Comparison of ENCODE assay signal across 10 mouse cellular contexts in the genomic region with DNA sequence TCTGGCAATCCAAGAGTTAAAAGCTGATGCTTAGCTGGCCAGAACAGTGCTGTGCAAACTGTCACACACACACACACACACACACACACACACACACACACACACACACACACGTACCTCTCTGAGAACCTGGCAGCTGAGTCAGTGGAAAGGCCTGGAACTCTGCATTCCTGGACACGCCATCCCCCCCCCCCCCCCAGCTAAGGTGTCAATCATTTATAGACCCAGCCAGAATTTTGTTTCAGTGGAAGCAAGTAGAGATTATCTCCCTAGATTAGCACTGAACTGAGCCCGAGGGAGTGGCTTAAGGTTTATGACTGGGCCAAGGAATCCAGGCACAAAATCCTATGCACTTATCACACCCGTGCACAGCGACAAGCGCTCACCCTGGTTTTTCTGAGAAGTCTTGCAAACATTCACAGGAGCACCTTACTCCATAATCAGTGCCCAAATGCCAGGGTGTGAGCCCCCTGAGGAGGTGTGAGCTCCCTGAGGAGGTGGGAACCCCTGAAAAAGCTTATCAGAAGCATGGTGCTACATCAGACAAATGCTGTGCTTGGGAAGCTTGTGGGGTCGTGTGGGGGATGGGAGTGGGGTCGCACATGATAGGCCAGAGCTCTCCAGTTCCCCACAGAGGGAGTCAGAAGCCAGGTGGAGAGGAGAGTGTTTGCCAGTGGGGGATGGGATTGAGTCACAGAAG. TPM values are rescaled to one million over a fixed set of nuclear protein-coding genes. Genes with fewer than 3 reads are reported as not detected.
DNase-seq lines count a peak whose midpoint lies in the region; ATAC-seq and TF ChIP-seq lines count a peak whose summit lies in the region.
"Had no signal": no experiment of that assay in that cellular context is flagged by ENCODE, and none has a peak within 500 bp of the region (broad histone marks: within the 10 kb centered on the region; RNA-seq: fewer than 3 reads in every experiment).

No protein-coding gene starts in this region.

- 0 out of 2 replicates have a peak overlapping the region, but pooled peaks have one; percentile 13 for H3K9ac ChIP-seq in kidney, postnatal 0 days (ENCODE audit: low read depth, low read length)

- H3K36me3 ChIP-seq in kidney, postnatal 0 days (ENCODE audit: insufficient read depth, low read length), result no peaks in the 10 kb centered on the region
- H3K36me3 ChIP-seq in small intestine, adult 2 months (ENCODE audit: control insufficient read depth, insufficient read depth, low read length), result peaks cover 43% of the 10 kb centered on the region
- H3K36me3 ChIP-seq: forebrain, embryonic 10.5 days had no signal

- H3K9me3 ChIP-seq in kidney, postnatal 0 days (replicated peaks; ENCODE audit: low read length), result no peaks in the 10 kb centered on the region
- H3K9me3 ChIP-seq: forebrain, embryonic 10.5 days had no signal

- peak overlapping the region; percentile 60 for H3K27ac ChIP-seq in kidney, postnatal 0 days
- H3K27ac ChIP-seq in small intestine, adult 2 months (ENCODE audit: insufficient read depth, low read depth, low read length), result peak overlapping the region; percentile 100
- H3K27ac ChIP-seq: forebrain, embryonic 10.5 days had no signal

- TF ChIP-seq POLR2A in small intestine, adult 2 months (IDR thresholded peaks at IDR 0.05; ENCODE audit: low read depth, low read length), result no peak; the same call in 1 of the 2 replicates

- DNase-seq in left cerebral cortex, postnatal 4 days, result peak; percentile 17
- no peak for DNase-seq in left cerebral cortex, adult 11 months (ENCODE audit: low spot score)
- peak; percentile 23 for DNase-seq in c-Kit-positive CD71-negative TER-119-negative erythroid progenitor cells, embryonic 14.5 days (ENCODE audit: low read depth)
- DNase-seq in kidney, postnatal 0 days (ENCODE audit: low spot score), result peak; percentile 43
- no peak for DNase-seq in adrenal gland, postnatal 36 days
- no peak for DNase-seq in cerebellum, adult 9-10 months
- no peak for DNase-seq in adrenal gland, postnatal 14 days

- H3K4me1 ChIP-seq in kidney, postnatal 0 days (replicated peaks; ENCODE audit: insufficient read depth, low read length), result no peaks in the 10 kb centered on the region; the same call in 1 of the 2 replicates
- H3K4me1 ChIP-seq in small intestine, adult 2 months (ENCODE audit: control insufficient read depth, insufficient read depth, insufficient read length, low read length), result peaks cover 41% of the 10 kb centered on the region

- H3K4me2 ChIP-seq in kidney, postnatal 0 days (ENCODE audit: low read length), result no peak overlapping the region

- 9% methylated on average over 8 of the region's 8 CpGs for WGBS in kidney, postnatal 0 days
- WGBS in small intestine, adult 2 months, result 4% methylated on average over 8 of the region's 8 CpGs

- ATAC-seq in kidney, postnatal 0 days (replicated peaks; ENCODE audit: low FRiP score, low read depth), result peak; percentile 61

- TF ChIP-seq CTCF in kidney, postnatal 0 days (IDR thresholded peaks at IDR 0.05; ENCODE audit: low read depth), result no peak
- peak; percentile 12; the same call in 1 of the 2 replicates for TF ChIP-seq CTCF in small intestine, adult 2 months (IDR thresholded peaks at IDR 0.05; ENCODE audit: extremely low read depth, insufficient read length, insufficient replicate concordance, low read depth, low read length)

- intact Hi-C loops in left cerebral cortex, postnatal 4 days (cut with DNase I), result loop anchor here (5.0 kb wide), 1 partner anchor 141 kb away; no protein-coding TSS in a partner anchor

- no peaks in the 10 kb centered on the region for H3K27me3 ChIP-seq in kidney, postnatal 0 days (ENCODE audit: insufficient read depth, low read length)
- H3K27me3 ChIP-seq in small intestine, adult 2 months (ENCODE audit: control insufficient read depth, insufficient read depth, low read length), result no peaks in the 10 kb centered on the region

- no peak overlapping the region for H3K4me3 ChIP-seq in kidney, postnatal 0 days (replicated peaks; ENCODE audit: low read depth, low read length)
- peak overlapping the region; percentile 27; the same call in 1 of the 2 replicates for H3K4me3 ChIP-seq in small intestine, adult 2 months (ENCODE audit: low read depth, low read length)
- H3K4me3 ChIP-seq: forebrain, embryonic 10.5 days had no signal

RNA-seq across cellular contexts. Expression of a gene that starts 9.2 kb away (rescaled TPM):
- 1 to 10 TPM in 1 of 2 experiments, under 1 TPM in 1; 0.82 to 1.1 TPM for total RNA-seq in left cerebral cortex, postnatal 4 days (2021)
- 2.6 and 3.1 TPM in 2 replicates for polyA plus RNA-seq in kidney, postnatal 0 days (2015; fragmentation: Nextera tagmentation; extraction: Ambion mirVana)
- 44.7 and 137 TPM in 2 replicates for polyA plus RNA-seq in small intestine, adult 2 months (2012; rRNA removed)
- not detected for total RNA-seq in adrenal gland, postnatal 36 days (2021)
- total RNA-seq in adrenal gland, postnatal 14 days (2021), result not detected in 2 replicates
- total RNA-seq: heart, postnatal 25 days had no signal

RNA-seq across cellular contexts. Expression of a gene that starts 33.3 kb away (rescaled TPM):
- 100 to 1,000 TPM; 239 to 253 TPM for total RNA-seq in left cerebral cortex, postnatal 4 days (2021)
- polyA plus RNA-seq in kidney, postnatal 0 days (2015; fragmentation: Nextera tagmentation; extraction: Ambion mirVana), result 62.6 and 68.3 TPM in 2 replicates
- polyA plus RNA-seq in small intestine, adult 2 months (2012; rRNA removed), result 9.4 and 10.0 TPM in 2 replicates
- total RNA-seq in adrenal gland, postnatal 36 days (2021), result 10 to 100 TPM; 25.3 to 25.9 TPM
- 26.0 and 31.1 TPM in 2 replicates for total RNA-seq in adrenal gland, postnatal 14 days (2021)

RNA-seq across cellular contexts. Expression of a gene that starts 36.2 kb away (rescaled TPM):
- 1 to 10 TPM; 1.2 TPM for total RNA-seq in left cerebral cortex, postnatal 4 days (2021)
- 0.45 and 0.53 TPM in 2 replicates for polyA plus RNA-seq in kidney, postnatal 0 days (2015; fragmentation: Nextera tagmentation; extraction: Ambion mirVana)
- 0.05 TPM in 1 of 2 replicates, not detected in the other for polyA plus RNA-seq in small intestine, adult 2 months (2012; rRNA removed)
- under 1 TPM; 0.43 to 0.53 TPM for total RNA-seq in adrenal gland, postnatal 36 days (2021)
- 0.41 and 0.60 TPM in 2 replicates for total RNA-seq in adrenal gland, postnatal 14 days (2021)

RNA-seq across cellular contexts. Expression of a gene that starts 36.5 kb away (rescaled TPM):
- total RNA-seq in left cerebral cortex, postnatal 4 days (2021), result 10 to 100 TPM; 22.4 to 23.6 TPM
- 21.6 and 22.7 TPM in 2 replicates for polyA plus RNA-seq in kidney, postnatal 0 days (2015; fragmentation: Nextera tagmentation; extraction: Ambion mirVana)
- 8.4 and 10.9 TPM in 2 replicates for polyA plus RNA-seq in small intestine, adult 2 months (2012; rRNA removed)
- 10 to 100 TPM; 28.9 to 34.1 TPM for total RNA-seq in adrenal gland, postnatal 36 days (2021)
- 38.7 and 41.9 TPM in 2 replicates for total RNA-seq in adrenal gland, postnatal 14 days (2021)

Comparison
In these comparisons a context has a peak if more than half of its experiments do, and no peak if none do; other contexts are left out.
1. DNase-seq: peak in left cerebral cortex, postnatal 4 days (single experiment), c-Kit-positive CD71-negative TER-119-negative erythroid progenitor cells, embryonic 14.5 days (single experiment) and kidney, postnatal 0 days (single experiment); none in left cerebral cortex, adult 11 months (single experiment), adrenal gland, postnatal 36 days (0 of 2), cerebellum, adult 9-10 months (single experiment) and adrenal gland, postnatal 14 days (single experiment).